In the genomic region with DNA sequence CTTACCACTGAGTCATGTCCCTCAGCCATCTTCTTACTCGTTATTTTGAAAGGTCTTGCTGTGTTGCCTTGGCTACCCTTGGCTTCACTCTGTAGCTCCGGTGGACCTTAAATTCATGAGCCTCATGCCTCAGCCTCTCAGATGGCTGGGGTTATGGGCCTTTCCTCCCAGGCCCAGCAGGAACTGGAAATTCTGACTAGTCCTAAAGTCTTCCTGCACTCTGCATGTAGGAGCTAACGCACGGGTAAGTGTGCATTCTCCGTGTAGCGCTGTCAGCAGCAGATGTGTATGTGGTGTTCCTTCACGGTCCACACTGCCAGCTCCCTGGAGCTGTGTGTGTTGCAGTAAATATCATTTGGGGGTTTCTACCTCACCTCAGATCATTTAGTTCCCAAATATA, we compare ENCODE assay signal across 9 mouse cellular contexts. TPM values are rescaled to one million over a fixed set of nuclear protein-coding genes. Genes with fewer than 3 reads are reported as not detected.
DNase-seq lines count a peak whose midpoint lies in the region; ATAC-seq and TF ChIP-seq lines count a peak whose summit lies in the region.
"Had no signal": no experiment of that assay in that cellular context is flagged by ENCODE, and none has a peak within 500 bp of the region (broad histone marks: within the 10 kb centered on the region; RNA-seq: fewer than 3 reads in every experiment).

No protein-coding gene starts in this region.

- H3K4me2 ChIP-seq in heart, postnatal 0 days (ENCODE audit: low read depth, low read length): peak overlapping the region; percentile 78
- peak overlapping the region; percentile 93 for H3K4me2 ChIP-seq in hindbrain, embryonic 14.5 days (replicated peaks)
- peak overlapping the region; percentile 76 for H3K4me2 ChIP-seq in midbrain, embryonic 13.5 days (replicated peaks)

- H3K27ac ChIP-seq in heart, postnatal 0 days (ENCODE audit: low read depth): no peak overlapping the region
- H3K27ac ChIP-seq in hindbrain, embryonic 14.5 days: no peak overlapping the region
- H3K27ac ChIP-seq in midbrain, embryonic 13.5 days: no peak overlapping the region

- TF ChIP-seq EP300 in heart, postnatal 0 days (IDR thresholded peaks at IDR 0.05; ENCODE audit: low read depth): no peak

- DNase-seq in heart, postnatal 0 days (ENCODE audit: low spot score): no peak
- DNase-seq in heart, postnatal 25 days (ENCODE audit: low spot score): no peak
- peak; percentile 22 for DNase-seq in MN1 (ENCODE audit: low spot score)
- DNase-seq in hindbrain, embryonic 14.5 days (ENCODE audit: low spot score): no peak
- DNase-seq in adrenal gland, adult 18-20 months (ENCODE audit: low spot score in 2 of 2): no peak
- no peak for DNase-seq in left cerebral cortex, adult 8-10 months (ENCODE audit: low spot score in 2 of 2)
- DNase-seq: spleen, adult 18-20 months had no signal

- peaks cover 10% of the 10 kb centered on the region for H3K4me1 ChIP-seq in heart, postnatal 0 days (ENCODE audit: control insufficient read depth, insufficient read depth)
- peaks cover 19% of the 10 kb centered on the region for H3K4me1 ChIP-seq in hindbrain, embryonic 14.5 days (replicated peaks; ENCODE audit: control insufficient read depth, insufficient read depth, low read length)
- peaks cover 30% of the 10 kb centered on the region for H3K4me1 ChIP-seq in midbrain, embryonic 13.5 days (replicated peaks)

- intact Hi-C loops in heart, postnatal 25 days (cut with DNase I): no loop called here

- H3K4me3 ChIP-seq in heart, postnatal 0 days (ENCODE audit: low read depth, low read length): peak overlapping the region; percentile 66; the same call in 1 of the 2 replicates
- H3K4me3 ChIP-seq in hindbrain, embryonic 14.5 days (replicated peaks; ENCODE audit: low read length): peak overlapping the region; percentile 89
- H3K4me3 ChIP-seq in midbrain, embryonic 13.5 days (replicated peaks): peak overlapping the region; percentile 83

- TF ChIP-seq CTCF in heart, postnatal 0 days (IDR thresholded peaks at IDR 0.05; ENCODE audit: low read depth): no peak

- H3K36me3 ChIP-seq in heart, postnatal 0 days (replicated peaks; ENCODE audit: control insufficient read depth, insufficient read depth, low read length): 0 out of 2 replicates have a peak, but pooled peaks cover 15% of the 10 kb centered on the region
- H3K36me3 ChIP-seq in hindbrain, embryonic 14.5 days (replicated peaks; ENCODE audit: control insufficient read depth, insufficient read depth): peaks cover 12% of the 10 kb centered on the region; the same call in 1 of the 2 replicates
- peaks cover 26% of the 10 kb centered on the region for H3K36me3 ChIP-seq in midbrain, embryonic 13.5 days

- 67% methylated on average over 7 of the region's 7 CpGs for WGBS in heart, postnatal 0 days
- 80% methylated on average over 7 of the region's 7 CpGs for WGBS in hindbrain, embryonic 14.5 days
- WGBS in midbrain, embryonic 13.5 days: 80% methylated on average over 7 of the region's 7 CpGs

- ATAC-seq in heart, postnatal 0 days (ENCODE audit: insufficient read depth, low read depth): no peak
- ATAC-seq in hindbrain, embryonic 14.5 days (ENCODE audit: low FRiP score): no peak
- no peak for ATAC-seq in midbrain, embryonic 13.5 days
- ATAC-seq in megakaryocyte progenitor cell, adult 5-6 weeks (replicated peaks; ENCODE audit: poor library complexity): no peak

- H3K9ac ChIP-seq in heart, postnatal 0 days (replicated peaks; ENCODE audit: low read depth, low read length): no peak overlapping the region
- H3K9ac ChIP-seq in hindbrain, embryonic 14.5 days: peak overlapping the region; percentile 93
- peak overlapping the region; percentile 91; the same call in 1 of the 2 replicates for H3K9ac ChIP-seq in midbrain, embryonic 13.5 days (replicated peaks)

- no peaks in the 10 kb centered on the region for H3K9me3 ChIP-seq in heart, postnatal 0 days (replicated peaks; ENCODE audit: control insufficient read depth, low read length)
- no peaks in the 10 kb centered on the region for H3K9me3 ChIP-seq in hindbrain, embryonic 14.5 days (ENCODE audit: control insufficient read depth, low read length)
- H3K9me3 ChIP-seq in midbrain, embryonic 13.5 days: no peaks in the 10 kb centered on the region

- no peaks in the 10 kb centered on the region for H3K27me3 ChIP-seq in heart, postnatal 0 days (ENCODE audit: control insufficient read depth, insufficient read depth, low read length)
- H3K27me3 ChIP-seq in hindbrain, embryonic 14.5 days (ENCODE audit: control insufficient read depth, insufficient read depth, low read length): no peaks in the 10 kb centered on the region
- no peaks in the 10 kb centered on the region for H3K27me3 ChIP-seq in midbrain, embryonic 13.5 days

RNA-seq across cellular contexts. Expression of a gene that starts 1.5 kb away (rescaled TPM):
- total RNA-seq in heart, postnatal 0 days (2014; rRNA removed; ENCODE audit: low replicate concordance): 37.5 and 43.0 TPM in 2 replicates
- polyA plus RNA-seq in heart, postnatal 0 days (2015; fragmentation: Nextera tagmentation; extraction: Ambion mirVana): 37.1 and 40.9 TPM in 2 replicates
- total RNA-seq in heart, postnatal 25 days (2021): 10 to 100 TPM; 15.9 to 18.8 TPM
- polyA plus RNA-seq in hindbrain, embryonic 14.5 days (2014; fragmentation: Nextera tagmentation; extraction: Ambion mirVana): 157 and 165 TPM in 2 replicates
- 229 and 241 TPM in 2 replicates for polyA plus RNA-seq in midbrain, embryonic 13.5 days (2015; fragmentation: Nextera tagmentation; extraction: Ambion mirVana)
- total RNA-seq in megakaryocyte progenitor cell, adult 5-6 weeks (2015): 44.7 and 49.4 TPM in 2 replicates
- 84.1 and 125 TPM in 2 replicates for total RNA-seq in megakaryocyte progenitor cell, adult 5-6 weeks (2017)
- 10 to 100 TPM; 19.8 to 25.3 TPM for total RNA-seq in adrenal gland, adult 18-20 months (2021)
- total RNA-seq in left cerebral cortex, adult 8-10 months (2022): 10 to 100 TPM; 36.7 to 43.9 (median 38.7) TPM

RNA-seq across cellular contexts. Expression of a gene that starts 8.1 kb away (rescaled TPM):
- 19.7 and 35.0 TPM in 2 replicates for total RNA-seq in heart, postnatal 0 days (2014; rRNA removed; ENCODE audit: low replicate concordance)
- 49.9 and 53.1 TPM in 2 replicates for polyA plus RNA-seq in heart, postnatal 0 days (2015; fragmentation: Nextera tagmentation; extraction: Ambion mirVana)
- total RNA-seq in heart, postnatal 25 days (2021): 10 to 100 TPM; 29.3 to 31.4 TPM
- 38.2 and 41.0 TPM in 2 replicates for polyA plus RNA-seq in hindbrain, embryonic 14.5 days (2014; fragmentation: Nextera tagmentation; extraction: Ambion mirVana)
- 37.4 and 39.0 TPM in 2 replicates for polyA plus RNA-seq in midbrain, embryonic 13.5 days (2015; fragmentation: Nextera tagmentation; extraction: Ambion mirVana)
- 49.7 and 50.9 TPM in 2 replicates for total RNA-seq in megakaryocyte progenitor cell, adult 5-6 weeks (2015)
- total RNA-seq in megakaryocyte progenitor cell, adult 5-6 weeks (2017): 70.9 and 103 TPM in 2 replicates
- 10 to 100 TPM; 21.1 to 21.9 TPM for total RNA-seq in adrenal gland, adult 18-20 months (2021)
- total RNA-seq in left cerebral cortex, adult 8-10 months (2022): 10 to 100 TPM; 18.0 to 22.9 (median 20.7) TPM

RNA-seq across cellular contexts. Expression of a gene that starts 59.3 kb away (rescaled TPM):
- 6.6 and 9.5 TPM in 2 replicates for total RNA-seq in heart, postnatal 0 days (2014; rRNA removed; ENCODE audit: low replicate concordance)
- 2.8 TPM in 2 replicates for polyA plus RNA-seq in heart, postnatal 0 days (2015; fragmentation: Nextera tagmentation; extraction: Ambion mirVana)
- total RNA-seq in heart, postnatal 25 days (2021): 1 to 10 TPM; 3.4 to 3.6 TPM
- 1.4 and 1.7 TPM in 2 replicates for polyA plus RNA-seq in hindbrain, embryonic 14.5 days (2014; fragmentation: Nextera tagmentation; extraction: Ambion mirVana)
- polyA plus RNA-seq in midbrain, embryonic 13.5 days (2015; fragmentation: Nextera tagmentation; extraction: Ambion mirVana): 1.3 and 1.7 TPM in 2 replicates
- total RNA-seq in megakaryocyte progenitor cell, adult 5-6 weeks (2015): 0.15 and 0.56 TPM in 2 replicates
- 0.87 and 1.2 TPM in 2 replicates for total RNA-seq in megakaryocyte progenitor cell, adult 5-6 weeks (2017)
- total RNA-seq in adrenal gland, adult 18-20 months (2021): 1 to 10 TPM; 2.0 to 2.6 TPM
- total RNA-seq in left cerebral cortex, adult 8-10 months (2022): 10 to 100 TPM; 12.5 to 21.1 (median 14.4) TPM
